Mouse (Mus musculus) ovary, postnatal 10 days (tissue): ENCODE data around the gene Snx33.
"Not testable (repeated sequence)": the region's sequence is repeated elsewhere in the genome, so short reads cannot be mapped to it uniquely, and the experiment has no call there.

Experiments
- DNase-seq: peaks from one replicate; pipeline ENCODE4 v3.0.0; 2022; ENCODE audit warnings: low spot score

The Snx33 gene

DNA sequence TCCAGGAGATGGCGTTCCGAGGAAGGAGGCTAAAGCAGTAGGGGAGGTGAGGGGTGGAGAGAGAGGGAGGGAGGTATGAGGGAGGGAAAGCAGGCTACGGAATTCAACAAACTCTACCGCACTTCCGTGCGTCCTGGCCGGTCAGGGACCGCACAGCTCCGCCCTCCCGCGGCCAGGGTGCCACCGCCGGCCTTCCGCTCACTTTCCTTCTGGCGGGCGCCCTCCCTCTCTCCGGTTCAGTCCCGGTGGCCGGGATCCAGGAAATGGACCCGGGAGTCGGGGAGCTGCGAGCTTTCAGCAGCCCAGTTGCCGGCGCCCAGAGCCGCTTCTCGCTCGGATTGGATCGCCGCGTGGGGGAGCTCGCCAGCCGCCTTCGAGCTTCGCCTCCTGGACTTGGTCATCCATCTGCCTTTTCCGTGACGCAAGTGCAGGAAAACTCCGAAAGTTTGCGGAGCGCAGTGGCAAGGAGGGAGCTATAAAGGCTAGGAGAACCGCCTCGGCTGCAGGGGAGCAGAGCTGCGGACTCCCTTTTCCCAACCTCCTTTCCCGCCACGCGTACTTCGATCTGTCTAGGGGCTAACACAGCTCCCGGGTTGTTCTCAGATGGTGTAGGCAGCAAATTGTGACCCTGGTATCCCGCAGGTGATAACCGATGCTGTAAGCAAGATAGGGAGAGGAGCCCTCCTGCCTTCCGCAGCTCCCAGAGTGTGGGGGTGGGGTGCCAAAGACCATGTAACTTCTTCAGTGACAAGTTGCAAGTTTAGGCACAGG is at the start of gene Snx33:
Gene Snx33 (minus strand): TSS at position 331 of the 771 bp plus-strand sequence.
- DNase-seq: peak; percentile 93

DNA sequence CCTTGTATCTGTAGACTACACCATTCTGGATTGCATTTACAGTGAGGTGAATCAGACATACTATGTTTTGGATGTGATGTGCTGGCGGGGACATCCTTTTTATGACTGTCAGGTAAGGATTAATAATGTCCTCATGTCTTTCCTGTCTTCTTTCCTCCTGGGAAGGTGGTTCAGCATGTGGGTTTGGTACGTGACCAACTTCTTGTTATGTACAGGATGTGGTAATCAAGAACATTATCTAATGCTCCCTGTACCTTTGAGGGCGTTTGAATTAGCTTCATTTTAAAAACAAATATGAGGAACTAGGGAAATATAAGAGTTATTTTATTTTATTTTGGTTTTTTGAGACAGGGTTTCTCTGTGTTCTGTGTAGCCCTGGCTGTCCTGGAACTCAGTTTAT is 47.0 kb upstream of the Snx33 start:
- no peak for DNase-seq

DNA sequence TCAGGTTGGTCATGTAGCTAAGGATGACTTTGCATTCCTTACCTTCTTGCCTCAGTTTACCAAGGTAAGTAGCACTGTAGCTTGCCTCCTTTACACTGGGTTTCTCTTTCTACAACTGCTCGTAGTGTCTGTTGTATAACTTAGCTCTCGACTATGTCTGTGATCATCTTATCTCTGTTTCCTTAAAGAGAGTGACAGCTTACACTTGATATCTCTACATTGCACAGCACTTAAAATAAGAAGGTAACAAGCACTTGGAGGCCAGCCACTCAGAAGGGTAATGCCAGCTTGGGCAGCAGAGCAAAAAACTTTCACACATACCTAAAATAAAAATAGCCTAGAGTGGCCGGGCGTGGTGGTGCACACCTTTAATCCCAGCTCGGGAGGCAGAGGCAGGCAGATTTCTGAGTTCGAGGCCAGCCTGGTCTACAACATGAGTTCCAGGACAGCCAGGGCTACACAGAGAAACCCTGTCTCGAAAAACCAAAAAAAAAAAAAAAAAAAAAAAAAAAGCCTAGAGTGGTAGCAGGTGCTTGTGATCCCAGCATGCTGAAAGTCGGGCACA is 45.9 kb upstream of the Snx33 start:
- DNase-seq: no peak

DNA sequence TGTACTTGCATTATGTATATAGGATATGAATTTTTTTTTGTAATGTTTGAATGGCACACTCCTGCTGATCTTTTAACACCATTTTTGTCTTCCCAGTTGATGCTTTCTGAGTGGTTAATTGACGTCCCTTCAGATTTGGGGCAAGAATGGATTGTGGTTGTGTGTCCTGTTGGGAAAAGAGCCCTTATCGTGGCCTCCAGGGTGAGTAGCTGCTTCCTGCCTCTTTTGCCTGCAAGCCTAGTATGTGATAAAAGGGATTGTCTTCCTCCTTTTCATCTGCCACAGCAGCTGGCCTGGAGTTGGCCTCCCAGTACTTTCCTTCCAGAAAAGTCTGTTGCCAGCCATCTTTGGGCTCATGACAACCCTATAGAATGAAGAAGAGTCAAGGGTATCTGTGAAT is 42.0 kb upstream of the Snx33 start:
- no peak for DNase-seq

DNA sequence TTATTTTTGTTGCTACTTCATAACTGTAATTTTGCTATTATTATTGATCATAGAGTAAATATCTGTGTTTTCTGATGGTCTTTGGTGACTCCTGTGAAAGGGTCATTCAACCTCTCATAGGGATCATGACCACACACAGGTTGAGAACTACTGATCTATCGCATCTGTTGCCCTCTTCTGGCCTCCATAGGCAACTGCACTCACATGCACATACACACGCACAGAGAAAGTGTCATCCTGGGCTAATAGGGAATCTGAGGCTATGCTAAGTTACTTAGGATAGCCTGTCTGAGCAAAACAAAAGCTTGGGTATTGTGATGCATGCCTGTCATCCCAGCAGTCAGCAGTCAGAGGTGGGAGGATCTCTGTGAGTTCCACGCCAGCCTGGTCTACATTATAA is 33.4 kb upstream of the Snx33 start:
- DNase-seq: no peak

DNA sequence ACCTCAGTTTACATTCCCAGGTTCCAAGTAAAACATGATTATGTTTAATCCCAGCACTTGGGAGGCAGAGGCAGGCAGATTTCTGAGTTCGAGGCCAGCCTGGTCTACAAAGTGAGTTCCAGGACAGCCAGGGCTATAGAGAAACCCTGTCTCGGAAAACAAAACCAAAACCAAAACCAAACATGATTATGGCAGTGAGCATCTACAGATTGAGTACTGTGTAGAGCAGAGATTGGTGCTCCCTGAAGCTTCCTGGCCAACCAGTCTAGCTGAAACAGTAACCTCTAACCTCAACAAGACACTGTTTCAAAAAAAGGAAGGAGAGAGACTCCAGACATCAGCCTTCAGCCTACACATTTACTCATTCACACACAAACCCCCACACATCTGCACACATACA is 30.5 kb upstream of the Snx33 start:
- no peak for DNase-seq

DNA sequence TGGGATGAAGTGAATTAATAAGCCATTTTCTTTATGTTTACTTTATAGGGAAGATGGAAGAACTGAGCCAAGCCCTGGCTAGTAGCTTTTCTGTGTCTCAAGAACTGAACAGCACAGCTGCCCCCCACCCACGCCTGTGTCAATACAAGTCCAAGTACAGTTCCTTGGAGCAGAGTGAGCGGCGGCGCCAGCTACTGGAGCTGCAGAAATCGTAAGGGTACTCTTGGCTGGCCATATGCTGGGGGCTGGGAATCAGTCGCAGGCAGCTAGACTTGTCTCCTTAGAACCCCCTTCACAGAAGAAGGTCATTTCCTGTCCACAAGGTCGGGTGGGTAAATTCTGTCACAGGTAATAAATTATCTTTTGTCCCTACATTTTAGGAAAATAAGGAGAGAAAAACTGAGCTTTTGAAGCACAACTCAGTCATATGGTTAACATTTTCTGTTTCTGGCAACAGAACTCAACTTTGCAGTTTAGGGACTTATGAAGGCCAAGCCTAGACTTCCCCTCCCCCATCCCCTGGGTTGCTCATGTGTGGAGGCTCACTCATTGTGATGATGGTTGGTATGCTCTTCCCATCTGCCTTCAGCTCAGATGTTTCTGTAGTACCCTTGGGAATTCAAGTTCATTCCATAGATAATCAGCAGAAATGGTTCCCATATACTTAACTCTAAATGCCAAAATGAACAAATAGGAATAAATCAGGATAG is 28.9 kb upstream of the Snx33 start:
- no peak for DNase-seq

DNA sequence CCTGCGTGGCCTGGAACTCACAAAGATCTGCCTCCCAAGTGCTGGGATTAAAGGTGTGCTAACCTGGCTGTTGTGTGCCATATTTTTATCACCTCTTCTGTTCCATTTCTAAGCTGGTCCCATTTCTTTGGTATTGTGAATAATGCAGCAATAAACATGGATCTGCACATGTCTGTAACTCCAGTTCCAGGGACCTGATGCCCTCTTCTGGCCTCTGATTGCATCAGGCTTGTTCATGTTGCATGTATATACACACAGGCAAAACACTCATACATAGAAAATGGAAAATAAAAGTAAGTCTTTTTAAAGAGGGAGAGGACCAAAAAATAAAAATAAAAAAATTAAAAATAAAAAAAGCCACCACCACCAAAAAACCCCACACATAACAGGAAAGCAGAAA is 25.4 kb upstream of the Snx33 start:
- no peak for DNase-seq

DNA sequence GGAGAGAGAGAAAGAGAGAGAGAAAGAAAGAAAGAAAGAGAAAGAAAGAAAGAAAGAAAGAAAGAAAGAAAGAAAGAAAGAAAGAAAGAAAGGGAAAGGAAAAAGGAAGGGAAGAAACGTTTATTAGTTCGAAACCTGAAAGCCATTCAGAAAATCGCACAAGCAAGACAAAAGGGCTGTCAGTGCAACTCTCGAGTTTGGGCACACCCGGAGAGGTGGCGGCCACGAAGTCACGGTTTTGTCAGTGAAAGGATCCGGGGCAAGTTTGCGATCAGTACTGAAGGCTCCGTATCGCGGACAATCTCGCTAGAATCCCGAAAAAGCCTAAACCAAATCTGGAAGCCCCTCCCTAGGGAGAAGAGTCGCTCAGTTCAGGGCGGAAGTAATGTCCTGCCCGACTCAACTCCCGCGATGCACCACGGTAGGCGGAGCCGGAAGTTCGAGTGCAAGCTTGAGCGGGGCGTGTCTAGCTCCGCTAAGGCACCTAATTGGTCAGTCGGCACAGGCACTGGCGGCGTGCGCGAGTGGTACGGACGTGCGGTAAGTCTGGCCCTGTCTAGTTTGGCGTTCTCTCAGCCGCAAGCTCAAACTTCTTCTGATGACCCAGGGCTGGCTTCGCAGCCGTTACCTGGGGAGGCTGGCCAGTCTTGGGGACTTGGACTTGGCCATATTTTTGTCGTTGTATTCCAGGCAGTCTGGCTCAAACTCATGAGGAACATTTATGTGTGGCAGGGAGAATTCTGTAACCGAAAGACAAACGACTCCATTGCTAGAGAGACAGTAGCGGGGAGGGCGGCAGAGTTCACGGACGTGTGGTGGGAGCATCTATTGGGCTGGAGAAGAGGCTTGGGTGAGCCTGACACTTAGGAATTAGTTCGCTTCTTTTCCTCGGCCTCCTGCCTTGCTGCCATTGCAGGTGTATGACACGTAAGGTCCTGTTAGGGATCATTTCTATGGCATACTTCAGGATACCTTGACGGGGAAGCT is 22.5 kb upstream of the Snx33 start, which contains the start of gene Snupn:
Gene Snupn (plus strand): TSS at position 465 of the 987 bp plus-strand sequence.
- DNase-seq: peak; percentile 80

DNA sequence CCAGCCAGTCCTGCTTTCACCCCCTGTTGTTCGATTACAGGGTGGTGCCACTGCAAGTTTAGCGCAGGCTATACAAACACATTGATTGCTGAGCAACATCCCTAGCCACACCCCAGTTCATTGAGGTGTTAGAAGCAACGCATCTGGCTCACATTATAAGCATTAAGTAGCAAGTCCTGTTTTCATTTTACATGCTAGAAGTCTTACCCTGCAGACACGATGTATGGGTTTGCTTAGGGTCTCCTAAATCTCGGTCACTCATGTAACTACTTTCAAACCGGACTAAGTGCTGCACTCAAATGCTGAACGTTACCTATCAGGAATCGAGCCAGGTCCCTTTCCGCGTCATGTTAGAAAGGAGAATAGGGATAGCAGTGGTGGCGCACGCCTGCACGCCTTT is 21.6 kb upstream of the Snx33 start:
- DNase-seq: no peak

DNA sequence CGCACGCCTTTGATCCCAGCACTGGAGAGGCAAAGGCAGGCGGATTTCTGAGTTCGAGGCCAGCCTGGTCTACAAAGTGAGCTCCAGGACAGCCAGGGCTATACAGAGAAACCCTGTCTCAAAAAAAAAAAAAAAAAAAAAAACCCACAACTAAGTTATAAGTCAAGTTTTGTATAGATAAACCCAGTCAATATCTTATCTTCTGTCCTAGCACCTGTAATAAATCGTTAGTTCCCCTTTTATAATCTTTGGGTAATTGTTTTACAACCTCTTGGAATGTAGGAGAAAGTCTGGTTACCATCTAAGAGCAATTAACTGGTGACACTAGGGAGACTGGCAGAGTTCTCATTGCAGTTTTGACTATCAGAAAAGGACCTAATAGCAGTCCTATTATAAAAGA is 20.5 kb upstream of the Snx33 start:
- not testable (repeated sequence) for DNase-seq

DNA sequence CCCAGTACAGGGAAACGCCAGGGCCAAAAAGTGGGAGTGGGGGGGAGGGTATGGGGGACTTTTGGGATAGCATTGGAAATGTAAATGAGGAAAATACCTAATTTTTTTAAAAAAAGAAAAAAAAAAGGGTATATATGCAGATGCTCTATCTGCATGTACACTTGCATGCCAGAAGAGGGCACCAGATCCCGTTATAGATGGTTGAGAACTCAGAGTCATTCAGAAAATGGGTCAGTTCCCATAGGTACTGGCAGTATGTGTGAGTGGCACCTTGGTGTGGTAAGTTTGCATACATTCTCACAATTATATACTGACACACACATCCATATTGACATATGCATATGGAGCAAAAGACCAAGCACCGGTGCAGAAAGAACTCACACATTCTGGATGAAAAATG is 19.3 kb upstream of the Snx33 start:
- DNase-seq: not testable (repeated sequence)

DNA sequence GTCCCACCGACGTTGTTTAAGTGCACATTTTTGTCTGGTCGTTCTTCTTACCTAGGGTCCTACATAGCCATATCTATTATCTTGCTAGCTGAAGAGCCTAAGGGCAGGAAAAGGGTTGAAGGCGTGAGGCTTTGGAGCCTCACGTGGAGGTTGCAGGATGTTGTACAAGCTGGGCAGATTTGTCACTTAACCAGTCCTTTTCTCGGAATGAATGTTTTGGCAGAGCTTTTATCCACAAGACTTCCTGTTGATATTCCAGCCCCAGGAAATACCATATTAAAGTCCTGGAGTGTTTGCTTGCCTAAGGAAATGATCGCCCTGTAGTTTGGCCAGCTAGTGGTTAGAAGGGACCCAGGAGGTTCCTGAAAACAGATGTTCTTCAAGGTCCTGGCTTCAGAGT is 10.2 kb upstream of the Snx33 start:
- no peak for DNase-seq

DNA sequence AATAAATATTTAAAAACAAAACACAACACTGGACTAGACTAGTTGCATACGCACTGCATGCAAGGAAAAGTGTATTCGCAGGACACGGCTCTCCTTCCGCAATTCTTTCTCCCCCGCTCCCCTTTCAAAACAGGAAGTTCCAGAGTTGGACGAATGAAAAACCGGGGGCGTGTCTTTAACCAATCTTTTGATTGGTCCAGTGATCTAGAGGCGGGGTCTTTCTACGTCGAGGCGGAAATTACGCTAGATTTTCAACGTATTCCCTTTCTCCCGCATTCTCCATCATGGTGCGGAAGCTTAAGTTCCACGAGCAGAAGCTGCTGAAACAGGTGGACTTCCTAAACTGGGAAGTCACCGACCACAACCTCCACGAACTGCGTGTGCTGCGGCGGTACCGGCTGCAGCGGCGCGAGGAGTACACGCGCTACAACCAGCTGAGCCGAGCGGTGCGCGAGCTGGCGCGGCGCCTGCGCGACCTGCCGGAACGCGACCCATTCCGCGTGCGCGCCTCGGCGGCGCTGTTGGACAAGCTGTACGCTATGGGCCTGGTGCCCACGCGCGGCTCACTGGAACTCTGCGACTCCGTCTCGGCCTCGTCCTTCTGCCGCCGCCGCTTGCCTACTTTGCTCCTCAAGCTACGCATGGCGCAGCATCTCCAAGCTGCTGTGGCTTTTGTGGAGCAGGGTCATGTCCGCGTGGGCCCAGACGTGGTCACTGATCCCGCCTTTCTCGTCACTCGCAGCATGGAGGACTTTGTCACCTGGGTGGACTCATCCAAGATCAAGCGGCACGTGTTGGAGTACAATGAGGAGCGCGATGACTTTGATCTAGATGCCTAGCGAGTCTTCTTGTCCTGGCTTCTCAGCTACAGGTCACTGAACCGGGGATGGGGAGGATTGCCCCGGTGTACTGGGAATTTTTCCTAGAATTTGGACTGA is 9.3 kb upstream of the Snx33 start, which contains the start of gene Imp3:
Gene Imp3 (plus strand): TSS at position 253 of the 938 bp plus-strand sequence.
- DNase-seq: peak; percentile 63

DNA sequence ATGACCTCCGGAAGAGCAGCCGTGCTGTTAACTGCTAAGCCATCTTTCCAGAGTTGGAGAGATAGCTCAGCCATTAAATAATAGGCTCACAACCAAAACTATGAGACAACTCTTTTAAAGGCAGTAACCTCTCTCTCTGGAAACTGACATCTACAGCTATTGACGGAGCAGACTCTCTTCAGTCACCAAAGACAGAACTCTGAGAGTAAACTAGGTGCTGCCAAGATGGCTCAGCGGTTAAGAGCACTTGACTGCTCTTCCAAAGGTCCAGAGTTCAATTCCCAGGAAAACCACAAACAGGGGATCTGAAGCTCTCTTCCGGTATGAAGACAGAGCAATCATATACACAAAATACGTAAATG is 8.7 kb upstream of the Snx33 start:
- no peak for DNase-seq

DNA sequence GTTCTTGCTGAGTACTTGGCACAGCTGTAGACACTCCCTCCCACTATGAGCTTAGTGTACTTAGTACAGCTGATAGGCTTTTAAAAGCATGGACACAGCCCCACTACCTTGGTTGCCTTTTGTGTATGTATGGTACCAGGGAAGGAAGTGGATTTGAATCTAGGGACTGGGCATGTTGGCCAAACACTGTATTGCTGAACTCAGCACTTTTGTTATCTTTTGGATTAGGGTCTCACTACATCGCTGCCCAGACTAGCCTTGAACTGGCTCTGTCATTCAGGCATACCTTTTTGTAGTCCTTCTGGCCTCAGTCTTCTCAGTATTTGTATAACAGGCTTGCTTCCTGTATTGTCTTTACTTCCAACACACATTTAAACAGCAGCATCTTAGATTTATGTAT is 2.4 kb upstream of the Snx33 start:
- no peak for DNase-seq

DNA sequence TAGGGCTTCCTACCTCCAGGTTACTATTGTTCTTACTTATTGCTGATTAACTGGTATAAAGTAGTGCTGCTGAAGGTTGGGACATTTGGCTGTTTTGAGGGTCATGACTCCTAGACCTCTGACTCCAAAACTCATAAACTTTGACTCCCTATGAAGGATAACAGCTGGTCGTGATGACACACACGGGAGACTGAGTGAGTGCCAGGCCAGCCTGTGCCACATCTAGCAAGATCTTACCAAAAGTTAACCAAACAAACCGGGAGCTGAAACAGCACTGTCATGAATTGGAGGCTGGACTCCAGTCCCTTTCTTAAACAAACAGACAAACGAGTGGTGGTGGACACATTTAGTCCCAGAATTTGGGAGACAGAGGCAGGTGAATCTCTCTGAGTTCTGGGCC is 1.3 kb upstream of the Snx33 start:
- no peak for DNase-seq

DNA sequence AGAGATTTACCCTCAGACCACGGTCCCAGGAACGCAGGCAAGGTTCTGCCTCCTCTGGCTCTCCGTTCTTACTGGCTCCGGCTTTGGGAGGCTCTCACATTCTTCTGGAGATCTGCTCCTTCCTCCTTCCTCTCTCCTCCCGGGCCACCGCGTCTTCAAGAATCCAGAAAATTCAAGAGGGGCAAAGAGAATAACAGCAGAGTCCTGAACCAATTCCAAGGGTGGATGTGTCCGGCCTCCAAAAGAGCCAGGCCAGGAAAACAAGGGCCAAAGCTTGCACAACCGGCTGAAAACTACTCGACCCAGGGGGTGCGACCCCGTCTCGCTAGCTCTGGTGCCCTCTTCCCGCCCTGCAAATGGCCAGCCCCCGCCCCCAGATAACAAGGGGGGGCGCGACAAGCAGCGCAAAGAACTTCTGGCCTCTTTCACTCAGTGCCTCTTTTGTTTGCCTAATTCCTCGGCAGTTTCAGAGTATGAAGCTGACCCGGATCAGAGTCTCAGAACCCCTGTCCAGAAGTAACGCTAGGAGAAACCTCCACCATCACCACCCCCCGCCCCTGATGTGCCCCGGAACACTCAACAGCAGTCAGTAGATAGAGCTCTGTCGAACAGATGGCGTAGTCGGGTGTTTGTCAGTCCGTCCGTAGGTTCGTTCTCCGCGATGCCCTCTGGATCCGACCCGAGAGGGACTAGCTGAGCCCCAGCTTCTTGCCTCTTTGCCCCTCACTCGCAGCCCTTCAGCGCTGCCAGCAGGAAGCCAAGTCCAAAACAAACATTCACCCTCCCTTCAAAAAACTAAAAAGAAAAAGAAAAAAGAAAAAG is 769 bp downstream of the Snx33 start:
- no peak for DNase-seq

DNA sequence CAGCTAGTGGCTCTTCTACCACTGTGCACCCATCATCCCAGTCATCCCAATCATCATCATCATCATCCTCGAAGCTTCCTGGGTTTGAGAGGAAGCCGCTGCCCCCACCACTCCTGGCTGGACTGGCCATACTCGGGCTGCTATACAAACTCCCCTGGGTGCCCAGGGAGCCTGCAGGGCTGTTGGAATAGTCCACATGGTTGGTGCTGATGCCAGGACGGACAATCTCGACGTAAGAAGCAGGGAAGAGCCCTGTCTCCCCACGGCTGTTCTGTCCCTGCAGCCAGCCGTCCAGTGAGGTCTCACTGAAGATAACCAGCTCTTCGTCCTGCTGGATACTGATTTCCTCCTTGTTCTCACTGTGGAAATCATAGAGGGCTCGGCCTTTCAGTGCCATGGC is 1.8 kb downstream of the Snx33 start:
- no peak for DNase-seq

DNA sequence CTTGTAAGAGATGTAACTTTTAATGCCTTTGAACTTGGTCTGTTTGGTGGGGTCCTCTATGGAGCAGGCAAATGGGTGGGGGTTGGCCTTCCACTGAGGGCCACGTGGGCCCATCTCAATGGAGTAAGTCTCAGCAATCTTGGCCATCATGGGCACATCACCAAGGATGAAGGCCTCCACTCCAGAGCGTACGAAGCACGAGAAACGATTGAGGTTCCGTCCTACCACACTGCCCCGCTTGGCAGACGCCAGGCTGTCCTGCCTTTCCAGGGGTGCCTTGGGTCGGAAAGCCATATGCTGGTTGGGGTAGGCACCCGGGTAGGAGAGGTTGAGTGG is 2.2 kb downstream of the Snx33 start:
- no peak for DNase-seq
